Mouse (Mus musculus) regulatory T cell (primary cell): ENCODE measurements at regions not wholly inside any gene's neighbourhood (a gene's known extent, or its start where the extent isn't known, plus 50 kb on each side); places are given as distances from the start of the nearest gene placed in this dataset.

ENCODE experiments used
- in situ Hi-C: fragments of 300-600 bp; cut with MboI, MseI; formaldehyde crosslinking; loops from one replicate; pipeline ENCODE4 v1.15.1; 2025; ENCODE audit warnings: high pct_unique_total_duplicates

- in situ Hi-C loops, result no loop called here
These were observed 578.5 kb downstream of the Plekhb2 start for GRCm38 (mm10) chr1:35428126-35428840.

DNA sequence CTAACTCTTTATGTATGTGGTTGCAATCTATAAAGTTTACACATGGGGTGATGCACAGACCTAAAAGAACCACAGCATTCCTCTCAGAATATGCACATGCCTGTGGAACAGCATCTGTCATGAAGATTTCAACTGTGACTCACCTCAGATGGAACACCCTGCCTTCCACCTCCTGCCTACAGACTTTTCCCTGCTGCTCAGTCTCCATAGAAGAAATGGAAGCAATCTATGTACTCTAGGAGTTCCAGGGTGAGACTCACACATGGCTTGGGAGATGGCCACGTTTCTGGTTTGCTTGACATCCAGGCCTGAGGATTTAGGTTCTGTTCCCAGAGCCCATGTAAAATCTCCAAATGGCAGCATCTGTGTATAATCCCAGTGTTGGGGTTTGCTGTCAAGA is 579.7 kb downstream of the Plekhb2 start:
- in situ Hi-C loops, result no loop called here

GRCm38 (mm10) chr1:35435721-35436120 is 585.9 kb downstream of the Plekhb2 start:
- in situ Hi-C loops, result no loop called here

GRCm38 (mm10) chr1:35447345-35447744 is 597.6 kb downstream of the Plekhb2 start:
- in situ Hi-C loops, result no loop called here

DNA sequence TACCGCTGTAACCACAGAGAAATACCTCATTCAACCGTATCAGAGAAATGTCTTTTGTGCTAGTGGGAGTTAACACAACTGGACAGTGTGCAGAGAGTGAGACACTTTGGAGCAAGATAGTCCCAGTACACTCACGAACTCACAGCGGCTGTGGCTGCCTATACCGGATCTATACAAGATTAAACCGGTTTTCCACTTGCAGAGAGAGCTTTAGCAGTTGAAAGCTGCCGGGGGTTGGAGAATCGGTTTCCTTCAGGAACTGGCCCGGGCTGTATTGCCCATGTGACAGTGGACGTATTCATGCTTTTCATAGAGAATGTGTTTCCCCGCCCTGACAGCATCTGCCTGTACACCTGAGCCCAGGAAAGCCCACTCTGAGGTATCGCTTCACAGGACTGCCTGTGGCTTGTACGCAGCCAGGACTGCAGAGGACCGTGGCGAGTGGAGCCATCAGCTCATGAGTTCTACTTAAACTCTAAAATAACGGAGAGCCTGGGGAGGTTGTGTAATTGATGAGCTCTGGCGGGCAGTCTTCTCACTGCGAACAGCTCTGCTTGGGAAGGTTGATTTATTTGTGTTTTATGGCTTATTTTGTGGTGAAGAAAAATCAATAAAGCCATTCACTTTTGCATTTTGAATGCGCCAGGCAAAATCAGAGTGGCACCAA is 602.8 kb downstream of the Plekhb2 start:
- in situ Hi-C loops, result no loop called here

GRCm38 (mm10) chr1:35457591-35457990 is 607.8 kb downstream of the Plekhb2 start:
- in situ Hi-C loops, result no loop called here

DNA sequence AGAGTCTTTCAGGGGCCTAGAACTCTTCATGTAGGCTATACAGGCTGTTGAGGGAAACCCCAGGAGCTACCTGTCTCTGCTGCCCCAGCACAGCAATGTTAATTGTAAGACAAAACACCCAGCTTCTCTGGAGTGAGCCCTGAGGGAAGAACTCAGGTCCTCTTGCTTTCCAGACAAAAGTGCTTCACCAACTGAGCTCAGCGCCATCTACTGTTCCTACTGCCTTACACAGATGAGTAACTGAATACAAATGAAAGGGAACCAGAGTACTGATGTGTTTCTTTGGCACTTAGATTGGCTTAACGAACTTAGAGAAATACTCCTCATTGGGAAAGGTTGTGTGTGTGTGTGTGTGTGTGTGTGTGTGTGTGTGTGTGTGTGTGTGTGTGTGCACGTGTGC is 603.1 kb upstream of the Hs6st1 start:
- in situ Hi-C loops, result no loop called here

- in situ Hi-C loops, result no loop called here
These were observed 598.9 kb upstream of the Hs6st1 start for GRCm38 (mm10) chr1:35469185-35469753.

DNA sequence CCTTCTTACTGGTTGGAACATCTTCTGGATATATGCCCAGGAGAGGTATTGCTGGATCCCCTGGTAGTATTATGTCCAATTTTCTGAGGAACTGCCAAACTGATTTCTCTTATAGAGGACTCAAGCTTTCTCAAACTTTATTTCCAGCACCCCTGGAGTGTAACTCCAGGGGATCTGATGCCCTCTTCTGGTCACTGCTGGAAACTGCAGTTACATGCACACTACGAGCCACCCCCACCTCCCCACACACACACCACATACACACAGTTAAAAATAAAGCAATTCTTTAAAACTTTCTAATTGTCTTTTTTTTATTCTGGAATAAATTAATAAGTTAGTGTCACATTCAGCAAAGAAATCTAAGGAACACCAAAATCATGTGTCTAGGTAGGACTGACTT is 589.9 kb upstream of the Hs6st1 start:
- in situ Hi-C loops, result no loop called here

DNA sequence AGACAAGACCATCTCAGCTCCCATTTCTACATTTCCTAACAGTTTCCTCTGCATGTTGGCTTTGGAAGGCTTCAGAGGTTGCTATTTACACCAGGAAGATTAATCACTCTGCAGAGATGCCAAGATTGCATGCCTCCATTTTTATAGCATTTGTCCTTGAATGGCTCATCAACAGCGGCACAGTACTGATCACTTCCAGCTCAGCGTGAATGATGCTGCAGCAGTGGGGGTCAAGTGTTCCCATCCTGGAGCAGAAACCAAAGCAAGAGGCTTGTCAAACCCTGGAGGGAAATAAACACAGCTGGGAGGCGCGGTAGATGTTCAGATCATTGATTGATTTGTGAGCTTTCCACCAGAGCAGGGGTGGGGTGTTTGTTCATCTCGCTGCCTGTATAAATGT is 572.2 kb upstream of the Hs6st1 start:
- in situ Hi-C loops, result no loop called here

- in situ Hi-C loops, result no loop called here
These were observed 545.2 kb upstream of the Hs6st1 start for GRCm38 (mm10) chr1:35522951-35523350.

- in situ Hi-C loops, result no loop called here
These were observed 544.3 kb upstream of the Hs6st1 start for GRCm38 (mm10) chr1:35523790-35524362.

- in situ Hi-C loops, result no loop called here
These were observed 543.4 kb upstream of the Hs6st1 start for GRCm38 (mm10) chr1:35524788-35525187.

DNA sequence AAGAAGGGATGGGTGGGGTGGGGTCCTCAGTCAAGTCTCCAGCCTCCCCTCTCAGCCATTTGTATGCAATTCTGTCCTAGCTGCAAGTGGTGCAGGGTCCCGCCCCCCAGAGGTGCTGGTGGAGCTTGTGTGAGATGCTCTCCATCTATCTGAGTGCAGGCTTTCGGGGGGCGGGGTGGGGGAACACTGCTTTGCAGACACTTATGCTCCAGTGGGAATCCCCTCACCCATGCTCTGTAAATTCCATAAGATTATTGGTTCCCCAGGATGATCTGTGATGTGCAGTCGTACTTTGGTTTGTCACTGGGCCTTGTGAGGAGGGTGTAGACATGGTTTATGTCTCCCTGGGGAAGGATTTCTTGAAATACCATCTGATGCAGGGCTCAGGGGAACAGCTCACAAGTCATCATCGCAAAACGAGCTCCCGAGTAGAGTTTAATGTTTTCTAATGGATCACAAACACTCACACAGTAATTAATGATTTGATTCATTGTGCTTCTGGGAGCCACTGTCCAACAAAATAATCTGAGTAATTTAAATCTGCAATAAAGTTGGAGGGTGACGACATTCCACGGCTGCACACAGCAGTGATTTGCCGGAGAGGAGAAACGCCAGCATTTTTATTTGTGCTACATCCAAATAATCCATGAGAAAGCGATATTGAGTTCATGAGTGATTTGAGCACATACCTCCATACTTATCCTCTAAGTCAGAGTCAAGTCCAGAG is 540.3 kb upstream of the Hs6st1 start:
- in situ Hi-C loops, result no loop called here

GRCm38 (mm10) chr1:35535470-35535869 is 532.7 kb upstream of the Hs6st1 start:
- in situ Hi-C loops, result no loop called here

DNA sequence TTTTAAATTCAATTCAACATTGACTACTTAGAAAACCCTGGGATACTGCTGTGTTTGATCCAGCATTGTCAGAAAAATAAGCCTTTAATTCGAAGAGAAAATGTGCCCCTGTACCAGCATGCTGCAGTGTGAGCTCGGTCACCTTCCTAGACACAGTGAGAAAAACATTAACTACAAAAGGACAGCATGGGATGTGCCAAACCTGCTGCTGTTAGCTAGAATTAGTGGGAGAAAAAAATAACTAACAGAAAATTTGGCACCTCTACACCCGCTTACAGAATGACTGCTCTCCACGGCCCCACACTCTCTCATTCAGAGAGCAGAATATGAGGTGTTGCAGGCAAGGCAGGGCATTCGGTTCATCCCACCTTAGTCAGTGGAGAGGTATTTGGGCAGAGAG is 531.9 kb upstream of the Hs6st1 start:
- in situ Hi-C loops, result no loop called here

GRCm38 (mm10) chr1:35548845-35549244 is 519.4 kb upstream of the Hs6st1 start:
- in situ Hi-C loops, result no loop called here

DNA sequence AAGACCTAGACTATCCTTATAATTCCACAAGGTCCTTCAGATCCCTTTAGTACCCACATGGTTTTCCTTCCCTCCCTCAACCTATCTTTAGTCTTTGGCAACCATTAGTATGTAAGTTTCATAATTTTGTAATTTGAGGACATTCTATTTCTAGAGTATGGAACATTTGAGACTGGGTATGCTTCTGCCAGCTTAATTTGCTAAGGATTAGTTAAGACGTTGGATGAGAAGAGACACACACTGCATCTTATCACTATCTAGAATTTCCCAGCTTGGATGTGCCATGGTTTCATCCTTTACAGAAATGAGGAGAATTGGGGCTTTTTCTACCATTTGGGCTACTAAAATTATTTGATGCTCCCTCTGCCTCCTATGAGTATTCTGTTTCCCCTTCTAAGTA is 516.7 kb upstream of the Hs6st1 start:
- in situ Hi-C loops, result no loop called here

- in situ Hi-C loops, result no loop called here
These were observed 505.4 kb upstream of the Hs6st1 start for GRCm38 (mm10) chr1:35562786-35563185.

DNA sequence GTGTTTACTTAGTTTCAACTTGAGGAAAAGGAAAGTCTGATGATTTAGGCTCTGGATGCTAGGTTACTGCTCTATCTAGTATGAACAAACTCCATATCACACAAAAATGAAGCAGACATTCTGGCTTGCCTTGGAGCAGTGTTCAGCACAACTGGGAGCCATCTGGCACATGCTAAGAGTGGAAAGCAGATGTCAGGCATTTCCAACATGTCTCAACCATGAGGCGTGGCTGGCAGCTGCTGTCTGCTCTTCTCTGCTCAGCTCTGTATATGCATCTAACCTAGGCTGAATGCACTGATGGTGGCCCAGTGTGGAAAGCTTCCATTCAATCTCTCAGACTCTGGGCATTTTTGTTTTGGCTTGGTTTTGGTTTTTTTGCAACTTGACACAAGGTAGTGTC is 493.0 kb upstream of the Hs6st1 start:
- in situ Hi-C loops, result no loop called here

- in situ Hi-C loops, result no loop called here
These were observed 488.8 kb upstream of the Hs6st1 start for GRCm38 (mm10) chr1:35579392-35579791.

- in situ Hi-C loops, result loop anchor here (5.0 kb wide), 1 partner anchor 72 kb away; no protein-coding TSS in a partner anchor
These were observed 488.2 kb upstream of the Hs6st1 start for GRCm38 (mm10) chr1:35579992-35580391.
